Mouse (Mus musculus) bone marrow, adult 2 months (tissue): ENCODE measurements around the gene Tmem140. TPM values are rescaled to one million over a fixed set of nuclear protein-coding genes. Genes with fewer than 3 reads are reported as not detected.

Experiments used
- H3K27ac ChIP-seq: fragments of 200-500 bp; 2 replicates; pipeline ENCODE4 v1.5.1; 2012; ENCODE audit warnings: low read depth, mild to moderate bottlenecking, control low read depth, inconsistent platforms, low read length; ENCODE audit not compliant: control insufficient read depth, poor library complexity, insufficient read depth
- H3K4me1 ChIP-seq: fragments of 200-500 bp; 2 replicates; pipeline ENCODE4 v1.6.1; 2011; ENCODE audit warnings: low read length; ENCODE audit not compliant: control insufficient read depth, insufficient read depth
- H3K4me3 ChIP-seq: fragments of 200-500 bp; replicated peaks from 2 replicates; pipeline ENCODE3; 2011; ENCODE audit warnings: mild to moderate bottlenecking, low read depth, low read length, control low read depth; ENCODE audit not compliant: control insufficient read depth
- CTCF ChIP-seq: fragments of 200-500 bp; IDR thresholded peaks from 2 replicates; pipeline ENCODE4 v1.5.1; 2011; ENCODE audit warnings: low read length, control low read depth; ENCODE audit not compliant: control insufficient read depth, insufficient read depth
- POLR2A ChIP-seq: fragments of 200-500 bp; IDR thresholded peaks from 2 replicates; pipeline ENCODE4 v1.6.1; 2011; ENCODE audit warnings: low read depth, mild to moderate bottlenecking, control low read depth, low read length, borderline replicate concordance; ENCODE audit not compliant: control insufficient read depth
- WGBS: fragments of 180-500 bp; shearing (Covaris S2); methylation state at CpG from one replicate; pipeline ENCODE4 v1.1.7; 2018; 5-methylcytosine and 5-hydroxymethylcytosine counted together
- polyA plus RNA-seq: library from polyadenylated mRNA; stranded (reverse); fragments of >200 nt; gene quantifications from 2 replicates; pipeline ENCODE4 v1.2.4, GENCODE M21; 2011; ENCODE audit warnings: low replicate concordance; ENCODE audit not compliant: missing spikeins, insufficient read depth, insufficient read length

The Tmem140 gene
- polyA plus RNA-seq, 1 experiment, result 16.5 TPM

GRCm38 (mm10) chr6:34910371-34911219, 47.6 kb downstream of the Tmem140 start, which contains the start of gene Wdr91:
TSS of gene Wdr91 (minus strand) at chr6:34910876.
- WGBS, result under 1% methylated on average over 64 of the region's 64 CpGs
- TF ChIP-seq CTCF (no peak), POLR2A (peak; percentile 84; the same call in 1 of the 2 replicates)
- Histone ChIP-seq H3K4me1 (peaks cover 3% of the 10 kb centered on the region; the same call in 1 of the 2 replicates), H3K27ac (peak within 1 kb of the TSS; percentile 79), H3K4me3 (peak within 1 kb of the TSS; percentile 92)

- H3K4me1 ChIP-seq, result no peaks in the 10 kb centered on the region; the same call in 1 of the 2 replicates
- H3K4me3 ChIP-seq, result no peak overlapping the region
- H3K27ac ChIP-seq, result no peak overlapping the region
- TF ChIP-seq POLR2A (no peak), CTCF (no peak)
- WGBS, result 87% methylated on average over 13 of the region's 13 CpGs
Observed at GRCm38 (mm10) chr6:34913341-34914040, 50.5 kb downstream of the Tmem140 start.

- TF ChIP-seq POLR2A, result no peak
- TF ChIP-seq CTCF, result no peak
- Histone ChIP-seq H3K27ac (no peak overlapping the region), H3K4me3 (no peak overlapping the region), H3K4me1 (no peaks in the 10 kb centered on the region; the same call in 1 of the 2 replicates)
- 63% methylated on average over 3 of the region's 3 CpGs for WGBS
Observed at GRCm38 (mm10) chr6:34914462-34914861, 51.5 kb downstream of the Tmem140 start.

GRCm38 (mm10) chr6:34919146-34919545, 56.2 kb downstream of the Tmem140 start:
- H3K4me1 ChIP-seq, result no peaks in the 10 kb centered on the region
- TF ChIP-seq POLR2A (no peak), CTCF (no peak)
- WGBS, result 87% methylated on average over 7 of the region's 7 CpGs
- H3K27ac ChIP-seq, result no peak overlapping the region
- H3K4me3 ChIP-seq, result no peak overlapping the region

- Histone ChIP-seq H3K27ac (no peak within 1 kb of the TSS), H3K4me1 (no peaks in the 10 kb centered on the region), H3K4me3 (no peak within 1 kb of the TSS)
- no peak for TF ChIP-seq CTCF
- TF ChIP-seq POLR2A, result no peak
- WGBS, result 74% methylated on average over 10 of the region's 10 CpGs
Observed at GRCm38 (mm10) chr6:34919956-34920355, 57.0 kb downstream of the Tmem140 start, which contains the start of gene Stra8. TSS of gene Stra8 (plus strand) at chr6:34920163.

GRCm38 (mm10) chr6:34920631-34921030, 57.7 kb downstream of the Tmem140 start:
- Histone ChIP-seq H3K4me1 (no peaks in the 10 kb centered on the region), H3K4me3 (no peak overlapping the region), H3K27ac (no peak overlapping the region)
- 89% methylated on average over 12 of the region's 12 CpGs for WGBS
- no peak for TF ChIP-seq CTCF
- TF ChIP-seq POLR2A, result no peak

GRCm38 (mm10) chr6:34921941-34922340, 59.0 kb downstream of the Tmem140 start:
- 55% methylated on average over 14 of the region's 14 CpGs for WGBS
- H3K27ac ChIP-seq, result no peak overlapping the region
- no peaks in the 10 kb centered on the region for H3K4me1 ChIP-seq
- H3K4me3 ChIP-seq, result no peak overlapping the region
- no peak for TF ChIP-seq POLR2A
- peak; percentile 91 for TF ChIP-seq CTCF

Other genes starting within 250 kb of the Tmem140 start
- gene Agbl3, start 82.7 kb upstream of the Tmem140 start, polyA plus RNA-seq, result 3.9 and 4.5 TPM in 2 replicates
- gene Cyren, start 14.9 kb downstream of the Tmem140 start, polyA plus RNA-seq, result 8.1 and 23.2 TPM in 2 replicates
- gene Wdr91, start 47.7 kb downstream of the Tmem140 start, polyA plus RNA-seq, result 17.1 and 27.6 TPM in 2 replicates
- gene Stra8, start 57.0 kb downstream of the Tmem140 start, polyA plus RNA-seq, result 1.4 TPM in 1 of 2 replicates, not detected in the other
- 0.70 TPM in 1 of 2 replicates, not detected in the other for gene Slc23a4, start 125.3 kb downstream of the Tmem140 start, polyA plus RNA-seq